16 mouse cellular contexts compared by ENCODE assay signal in the genomic region with DNA sequence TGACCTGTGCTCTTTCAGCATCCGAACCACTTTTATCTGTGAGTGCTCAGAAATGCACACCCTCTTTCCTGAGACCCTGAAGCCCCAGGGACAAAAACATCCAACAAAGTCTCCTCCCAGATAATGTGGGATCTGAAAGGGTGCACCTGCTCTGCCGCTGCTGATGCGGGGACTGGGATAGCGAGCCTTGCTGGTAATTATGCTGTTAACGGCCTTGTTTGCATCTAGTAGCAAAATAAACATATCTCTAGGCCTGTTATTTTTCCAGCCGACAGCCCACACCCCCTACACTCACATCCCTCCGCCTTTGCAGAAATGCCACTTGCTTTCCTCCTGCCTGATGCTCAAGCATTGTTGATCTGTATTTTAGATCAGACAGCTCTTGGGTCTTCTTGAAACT.
"Had no signal": no experiment of that assay in that cellular context is flagged by ENCODE, and none has a peak within 500 bp of the region (broad histone marks: within the 10 kb centered on the region; RNA-seq: fewer than 3 reads in every experiment).

No protein-coding gene starts in this region.

- DNase-seq: lung, adult 18-20 months; lung, embryonic 14.5 days; lung, postnatal 10 days; lung, postnatal 4 days; right cerebral cortex, postnatal 14 days; thymus, adult 2 months; thymus, postnatal 14 days; thymus, postnatal 36 days had no signal

- H3K4me3 ChIP-seq: midbrain, embryonic 10.5 days; midbrain, embryonic 12.5 days; midbrain, embryonic 15.5 days; myocyte; neural tube, embryonic 13.5 days; neural tube, embryonic 15.5 days; stomach, embryonic 15.5 days had no signal

- ATAC-seq: midbrain, embryonic 15.5 days had no signal

- H3K27me3 ChIP-seq: midbrain, embryonic 12.5 days; midbrain, embryonic 15.5 days; neural tube, embryonic 13.5 days; neural tube, embryonic 15.5 days; stomach, embryonic 15.5 days had no signal

- H3K4me2 ChIP-seq: lung, embryonic 14.5 days; midbrain, embryonic 12.5 days; midbrain, embryonic 15.5 days; neural tube, embryonic 13.5 days; neural tube, embryonic 15.5 days; stomach, embryonic 15.5 days had no signal

- H3K36me3 ChIP-seq: midbrain, embryonic 12.5 days; midbrain, embryonic 15.5 days; neural tube, embryonic 13.5 days; neural tube, embryonic 15.5 days; stomach, embryonic 15.5 days had no signal

- H3K9ac ChIP-seq: lung, embryonic 14.5 days; midbrain, embryonic 12.5 days; midbrain, embryonic 15.5 days; neural tube, embryonic 13.5 days; neural tube, embryonic 15.5 days; stomach, embryonic 15.5 days had no signal

- H3K4me1 ChIP-seq: stomach, embryonic 15.5 days had no signal

- H3K27ac ChIP-seq: midbrain, embryonic 10.5 days; midbrain, embryonic 12.5 days; midbrain, embryonic 15.5 days; neural tube, embryonic 13.5 days; neural tube, embryonic 15.5 days; stomach, embryonic 15.5 days; stomach, postnatal 0 days had no signal

- H3K9me3 ChIP-seq: midbrain, embryonic 10.5 days; midbrain, embryonic 12.5 days; midbrain, embryonic 15.5 days; neural tube, embryonic 13.5 days; neural tube, embryonic 15.5 days; stomach, embryonic 15.5 days had no signal
